Mouse (Mus musculus) kidney, embryonic 14.5 days (tissue): ENCODE measurements around the gene Mphosph9. TPM values are rescaled to one million over a fixed set of nuclear protein-coding genes. Genes with fewer than 3 reads are reported as not detected.

Experiments
- ATAC-seq: fragments of 200-750 bp; cut with Nextera tagmentation; 2 replicates; pipeline ENCODE4 v1.8.0; 2017; ENCODE audit warnings: moderate number of reproducible peaks, mild to moderate bottlenecking, moderate TSS enrichment, moderate library complexity; ENCODE audit not compliant: low FRiP score, low TSS enrichment
- H3K27ac ChIP-seq: fragments of 300-500 bp; sonication (generic); 2 replicates; pipeline ENCODE4 v1.5.1; 2014; ENCODE audit warnings: low read depth, mild to moderate bottlenecking, low read length, moderate library complexity, mixed read lengths
- H3K27me3 ChIP-seq: fragments of 300-500 bp; sonication (generic); 2 replicates; pipeline ENCODE4 v1.6.1; 2014; ENCODE audit warnings: mild to moderate bottlenecking, low read length; ENCODE audit not compliant: control insufficient read depth, insufficient read depth
- H3K36me3 ChIP-seq: fragments of 300-500 bp; sonication (generic); 2 replicates; pipeline ENCODE4 v1.6.1; 2014; ENCODE audit warnings: low read length, mixed read lengths; ENCODE audit not compliant: control insufficient read depth, insufficient read depth
- H3K4me1 ChIP-seq: fragments of 300-500 bp; sonication (generic); 2 replicates; pipeline ENCODE4 v1.6.1; 2014; ENCODE audit warnings: low read length, mixed read lengths; ENCODE audit not compliant: control insufficient read depth, insufficient read depth
- H3K4me2 ChIP-seq: fragments of 300-500 bp; sonication (generic); replicated peaks from 2 replicates; pipeline ENCODE4 v1.6.1; 2014; ENCODE audit warnings: low read depth, mild to moderate bottlenecking, low read length
- H3K4me3 ChIP-seq: fragments of 300-500 bp; sonication (generic); 2 replicates; pipeline ENCODE4 v1.5.1; 2014; ENCODE audit warnings: mild to moderate bottlenecking, low read length
- H3K9ac ChIP-seq: fragments of 300-500 bp; sonication (generic); 2 replicates; pipeline ENCODE4 v1.6.1; 2014; ENCODE audit warnings: low read depth, mild to moderate bottlenecking, low read length, moderate library complexity
- H3K9me3 ChIP-seq: fragments of 300-500 bp; sonication (generic); 2 replicates; pipeline ENCODE4 v1.6.1; 2016; ENCODE audit warnings: low read length; ENCODE audit not compliant: control insufficient read depth
- WGBS: fragments of 180-500 bp; shearing (Covaris S2); extraction: QIAGEN DNeasy Blood & Tissue Kit; methylation state at CpG from one replicate; pipeline ENCODE4 v1.1.7; 2014; 5-methylcytosine and 5-hydroxymethylcytosine counted together
- polyA plus RNA-seq: library from polyadenylated mRNA; unstranded; fragments of >200 nt; fragmentation: Nextera tagmentation; extraction: Ambion mirVana; gene quantifications from 2 replicates; pipeline ENCODE4 v1.2.1, GENCODE M21; 2014

The Mphosph9 gene
- polyA plus RNA-seq, 1 experiment from 2014 or later = 20.8 TPM

GRCm38 (mm10) chr5:124241686-124242444 lies 85.9 kb downstream of the Mphosph9 start:
- Histone ChIP-seq H3K36me3 (no peaks in the 10 kb centered on the region), H3K4me3 (no peak overlapping the region), H3K9ac (no peak overlapping the region), H3K27me3 (no peaks in the 10 kb centered on the region), H3K27ac (no peak overlapping the region), H3K4me1 (peaks cover 18% of the 10 kb centered on the region), H3K9me3 (no peaks in the 10 kb centered on the region), H3K4me2 (no peak overlapping the region)
- ATAC-seq = no peak
- WGBS = 29% methylated on average over 10 of the region's 10 CpGs

DNA sequence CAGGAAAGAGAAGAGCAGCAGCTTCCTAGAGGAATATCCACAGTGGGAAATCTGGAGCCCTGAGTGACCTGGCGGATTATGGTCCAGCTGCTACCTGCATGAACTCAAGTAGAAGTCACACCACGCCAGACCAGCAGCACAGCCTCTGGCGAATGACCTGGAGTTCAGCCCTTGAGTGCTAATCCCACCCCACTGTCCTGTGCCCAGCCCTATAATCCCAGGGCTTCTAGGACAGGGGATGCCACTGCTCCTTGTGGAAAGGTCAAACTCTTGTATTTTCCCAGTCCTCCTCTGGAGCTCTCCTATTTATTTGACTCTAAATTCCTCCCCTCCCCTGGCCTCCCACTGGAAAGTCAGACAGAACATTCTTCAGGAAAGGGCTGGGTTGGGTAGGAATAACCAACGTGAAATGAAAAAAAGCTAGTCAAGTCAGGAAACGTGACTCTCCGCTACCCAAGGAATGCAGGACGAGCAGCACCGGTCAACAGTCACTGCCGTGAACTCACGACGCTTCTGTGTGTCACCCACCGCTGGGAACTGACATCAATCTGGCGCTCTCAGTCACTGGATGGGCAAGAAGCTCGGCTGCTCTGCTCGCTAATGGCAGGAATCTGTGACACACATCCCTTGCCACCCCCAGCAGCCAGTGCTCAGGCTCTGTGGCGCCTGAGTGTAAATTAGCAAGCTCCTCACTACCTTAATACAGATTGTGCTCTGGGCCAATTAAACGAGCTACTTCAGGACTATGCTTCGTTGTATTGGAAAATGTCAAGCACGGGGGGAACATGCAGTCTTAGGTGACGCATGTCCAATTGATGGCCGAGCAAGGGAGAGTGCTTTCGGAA lies 86.7 kb downstream of the Mphosph9 start:
- no peaks in the 10 kb centered on the region for H3K36me3 ChIP-seq
- H3K9me3 ChIP-seq = no peaks in the 10 kb centered on the region
- H3K27ac ChIP-seq = 0 out of 2 replicates have a peak overlapping the region, but pooled peaks have one; percentile 1
- H3K9ac ChIP-seq = no peak overlapping the region
- H3K4me3 ChIP-seq = no peak overlapping the region
- H3K27me3 ChIP-seq = no peaks in the 10 kb centered on the region
- H3K4me1 ChIP-seq = peaks cover 18% of the 10 kb centered on the region
- 19% methylated on average over 22 of the region's 22 CpGs for WGBS
- ATAC-seq = no peak
- H3K4me2 ChIP-seq = no peak overlapping the region

DNA sequence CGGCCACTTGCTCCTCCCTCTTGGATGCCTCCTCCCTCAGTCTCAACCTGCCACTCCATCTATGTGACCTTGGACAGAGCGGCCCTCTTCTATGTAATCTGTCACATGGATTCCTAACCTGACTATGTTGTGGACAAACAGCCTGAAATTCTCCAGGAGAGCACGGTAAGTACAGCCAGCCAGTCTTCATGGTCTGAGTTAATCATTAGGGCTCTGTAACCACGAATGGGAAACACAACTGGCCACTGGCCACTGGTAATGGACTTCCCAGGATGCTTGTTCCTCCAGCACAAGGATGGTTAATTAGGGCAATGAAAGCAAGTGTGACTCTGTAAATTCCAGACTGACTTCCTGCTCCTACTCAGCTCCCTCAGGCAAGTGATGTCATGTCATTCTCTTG lies 91.6 kb downstream of the Mphosph9 start:
- WGBS = 51% methylated on average over 4 of the region's 4 CpGs
- H3K27ac ChIP-seq = no peak overlapping the region
- H3K9ac ChIP-seq = no peak overlapping the region
- H3K4me1 ChIP-seq = peaks cover 42% of the 10 kb centered on the region
- H3K36me3 ChIP-seq = no peaks in the 10 kb centered on the region
- no peaks in the 10 kb centered on the region for H3K9me3 ChIP-seq
- H3K4me2 ChIP-seq = no peak overlapping the region
- no peak overlapping the region for H3K4me3 ChIP-seq
- no peaks in the 10 kb centered on the region for H3K27me3 ChIP-seq
- ATAC-seq = no peak

DNA sequence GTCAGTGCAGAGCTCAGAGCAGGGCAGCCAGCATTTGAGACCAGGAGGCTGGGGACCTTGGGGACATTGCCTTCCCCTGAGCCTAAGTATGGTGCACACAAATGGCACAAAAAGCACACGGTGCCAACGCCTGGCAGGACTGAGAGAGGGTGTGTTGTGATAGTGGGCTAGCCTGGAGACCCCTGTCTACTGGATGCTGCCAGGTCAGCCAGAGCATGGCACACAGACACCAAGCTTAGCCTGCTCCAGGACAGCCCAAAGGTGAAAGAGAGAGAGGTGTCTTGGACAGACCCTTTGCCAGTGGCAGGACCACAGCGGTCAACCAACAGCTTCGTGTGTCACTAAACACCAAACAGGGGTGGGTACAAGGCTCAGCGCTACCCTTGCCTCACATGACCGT lies 93.0 kb downstream of the Mphosph9 start:
- H3K4me1 ChIP-seq = peaks cover 36% of the 10 kb centered on the region
- no peak overlapping the region for H3K4me3 ChIP-seq
- no peak overlapping the region for H3K27ac ChIP-seq
- H3K9me3 ChIP-seq = no peaks in the 10 kb centered on the region
- no peak for ATAC-seq
- no peak overlapping the region for H3K4me2 ChIP-seq
- 84% methylated on average over 6 of the region's 6 CpGs for WGBS
- H3K9ac ChIP-seq = no peak overlapping the region
- H3K27me3 ChIP-seq = no peaks in the 10 kb centered on the region
- H3K36me3 ChIP-seq = no peaks in the 10 kb centered on the region

DNA sequence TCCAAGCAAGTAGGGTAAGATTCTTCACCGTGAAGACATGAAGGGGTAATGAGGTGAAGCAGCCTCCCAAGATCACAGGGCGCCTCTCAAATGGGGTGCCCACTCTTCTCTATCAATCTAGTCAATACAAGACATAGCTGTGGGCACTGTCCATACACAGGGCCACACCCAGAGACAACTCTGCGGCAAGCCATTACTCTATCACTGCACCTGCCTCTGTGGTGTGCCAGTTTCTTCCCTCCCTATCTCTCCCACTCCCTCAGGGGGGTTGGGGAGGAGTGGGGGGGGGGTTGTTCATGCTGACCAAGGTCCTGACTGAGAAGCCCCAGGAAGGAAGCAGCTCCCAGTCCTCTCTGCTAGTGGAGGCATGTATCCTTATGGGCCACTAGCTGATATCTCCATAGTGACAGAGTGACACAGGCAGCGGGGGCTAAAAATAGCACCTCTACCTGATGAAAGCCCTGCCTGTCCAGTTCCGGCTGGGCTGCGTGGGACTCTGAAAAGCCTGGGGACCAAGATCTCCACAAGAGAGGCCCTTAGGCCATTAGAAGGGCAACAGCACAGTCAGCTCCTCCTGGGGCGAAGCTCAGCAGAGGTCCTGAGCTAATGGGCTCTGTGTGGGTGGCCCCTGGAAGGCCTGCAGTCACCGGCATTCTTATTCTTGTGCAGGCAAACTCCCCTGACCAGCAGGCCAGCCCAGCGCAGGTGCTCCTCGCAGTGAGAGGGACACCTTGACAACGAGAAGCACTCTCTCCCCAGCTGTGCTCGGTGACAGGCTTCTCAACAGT lies 93.7 kb downstream of the Mphosph9 start:
- H3K4me3 ChIP-seq = no peak overlapping the region

GRCm38 (mm10) chr5:124233144-124233465 lies 94.7 kb downstream of the Mphosph9 start:
- Histone ChIP-seq H3K36me3 (no peaks in the 10 kb centered on the region), H3K4me2 (no peak overlapping the region), H3K9ac (no peak overlapping the region), H3K4me3 (no peak overlapping the region), H3K4me1 (peaks cover 36% of the 10 kb centered on the region), H3K9me3 (no peaks in the 10 kb centered on the region), H3K27me3 (no peaks in the 10 kb centered on the region), H3K27ac (peak overlapping the region; percentile 39)
- ATAC-seq = no peak; the same call in none of the 2 replicates
- WGBS = 34% methylated on average over 8 of the region's 8 CpGs

More for the DNA sequence above, 93.7 kb downstream of the Mphosph9 start:
- H3K27me3 ChIP-seq = no peaks in the 10 kb centered on the region
- no peaks in the 10 kb centered on the region for H3K9me3 ChIP-seq
- peaks cover 36% of the 10 kb centered on the region for H3K4me1 ChIP-seq
- no peaks in the 10 kb centered on the region for H3K36me3 ChIP-seq
- WGBS = 50% methylated on average over 12 of the region's 12 CpGs
- H3K27ac ChIP-seq = no peak overlapping the region
- no peak overlapping the region for H3K4me2 ChIP-seq
- no peak overlapping the region for H3K9ac ChIP-seq
- ATAC-seq = no peak

DNA sequence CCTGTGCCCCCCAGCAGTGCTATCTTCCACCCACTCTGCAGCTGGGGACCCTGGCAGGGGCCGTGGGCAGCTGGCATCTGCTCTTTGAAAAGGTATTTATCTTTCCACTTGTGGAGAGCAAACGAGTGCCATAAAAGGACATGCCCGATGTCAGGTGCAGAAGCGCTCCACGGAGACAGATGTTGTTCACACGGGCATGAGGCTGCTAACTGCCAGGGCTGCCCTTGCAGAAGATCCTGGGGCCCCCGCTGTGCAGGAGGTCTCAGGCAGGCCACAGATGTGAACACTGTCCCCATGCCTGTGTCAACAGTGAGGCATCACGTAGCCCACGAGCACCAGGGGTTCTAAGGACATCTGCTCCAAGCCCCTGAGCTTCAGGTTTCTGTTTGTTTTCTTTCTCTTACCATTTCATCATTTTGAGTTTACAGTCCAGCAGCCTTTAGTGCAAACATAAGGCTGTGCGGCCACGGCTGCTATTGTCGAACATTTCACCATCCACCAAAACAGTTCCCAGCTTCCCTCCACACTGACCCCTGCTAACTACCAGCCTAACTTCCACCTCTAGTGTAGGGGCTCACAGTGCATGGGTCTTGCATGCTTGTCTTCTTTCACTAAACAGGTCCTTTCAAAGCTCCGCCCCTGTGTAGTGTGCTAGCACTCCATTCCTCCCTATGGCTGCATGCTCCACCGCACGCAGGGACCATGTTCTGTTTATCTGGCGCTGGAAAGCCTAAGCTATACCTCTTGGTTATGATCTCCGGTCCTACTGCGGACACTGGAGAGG lies 95.2 kb downstream of the Mphosph9 start:
- peak; percentile 67 for ATAC-seq
- Histone ChIP-seq H3K4me2 (no peak overlapping the region), H3K4me1 (peaks cover 36% of the 10 kb centered on the region), H3K9ac (no peak overlapping the region), H3K27me3 (no peaks in the 10 kb centered on the region), H3K9me3 (no peaks in the 10 kb centered on the region), H3K27ac (peak overlapping the region; percentile 39), H3K36me3 (no peaks in the 10 kb centered on the region), H3K4me3 (no peak overlapping the region)
- 17% methylated on average over 18 of the region's 18 CpGs for WGBS

GRCm38 (mm10) chr5:124230461-124230860 lies 97.3 kb downstream of the Mphosph9 start:
- no peak for ATAC-seq
- Histone ChIP-seq H3K4me3 (no peak overlapping the region), H3K9ac (no peak overlapping the region), H3K36me3 (no peaks in the 10 kb centered on the region), H3K27ac (no peak overlapping the region), H3K27me3 (no peaks in the 10 kb centered on the region), H3K9me3 (no peaks in the 10 kb centered on the region), H3K4me2 (no peak overlapping the region), H3K4me1 (peaks cover 36% of the 10 kb centered on the region)
- 64% methylated on average over 9 of the region's 9 CpGs for WGBS
